Mouse (Mus musculus) E14TG2a.4 (cell line): ENCODE measurements around the gene Pde7b.

Experiments
- CTCF ChIP-seq: conservative IDR thresholded peaks from 2 replicates; pipeline ENCODE4 v1.5.1; 2014; ENCODE audit warnings: low read length
- NANOG ChIP-seq: IDR thresholded peaks from 2 replicates; pipeline ENCODE4 v1.6.1; 2014; ENCODE audit warnings: borderline replicate concordance, low read length, mixed read lengths

DNA sequence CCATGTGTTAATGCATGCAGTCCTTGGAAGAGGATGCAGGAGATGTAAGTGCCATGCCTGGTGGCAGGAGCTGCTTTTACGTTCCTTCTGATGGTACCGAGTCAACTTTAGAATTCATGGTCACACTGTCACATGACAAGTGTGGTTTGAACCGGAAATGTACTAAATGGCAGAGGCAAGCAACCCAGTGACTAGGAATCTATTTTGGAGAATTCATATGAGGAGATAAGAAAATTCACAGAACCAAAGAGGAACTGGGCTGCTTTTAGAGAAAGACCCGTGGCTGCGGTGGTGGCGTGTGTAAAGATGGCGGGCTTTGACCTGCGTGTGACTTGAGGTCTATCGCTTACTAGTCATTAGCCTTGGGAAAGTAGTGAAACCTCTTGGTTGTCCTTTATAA is 287.4 kb downstream of the Pde7b start:
- TF ChIP-seq CTCF, result no peak
- TF ChIP-seq NANOG, result no peak
